Mouse (Mus musculus) retina, embryonic 14.5 days (tissue): Measurements from ENCODE around the gene Gtpbp4.
A peak's percentile ranks its signal among the peaks of the same experiment; 100 is the strongest.
"Not testable (repeated sequence)": the region's sequence is repeated elsewhere in the genome, so short reads cannot be mapped to it uniquely, and the experiment has no call there.

Source experiments
- DNase-seq: peaks from one replicate; pipeline ENCODE4 v3.0.0-alpha.2; 2015; ENCODE audit warnings: low spot score

The Gtpbp4 gene

GRCm38 (mm10) chr13:8995990-8996786 lies at the start of gene Gtpbp4:
Gtpbp4 (minus strand) TSS chr13:8996083.
- peak; percentile 98 for DNase-seq

- DNase-seq = no peak
Observed at GRCm38 (mm10) chr13:9044731-9045130, 48.8 kb upstream of the Gtpbp4 start.

GRCm38 (mm10) chr13:9043289-9044049 lies 47.6 kb upstream of the Gtpbp4 start:
- no peak for DNase-seq

- no peak for DNase-seq
Observed at GRCm38 (mm10) chr13:9040626-9041025, 44.7 kb upstream of the Gtpbp4 start.

GRCm38 (mm10) chr13:9031996-9032661 lies 36.2 kb upstream of the Gtpbp4 start:
- no peak for DNase-seq

GRCm38 (mm10) chr13:9030364-9030763 lies 34.5 kb upstream of the Gtpbp4 start:
- no peak for DNase-seq

GRCm38 (mm10) chr13:9027251-9027650 lies 31.4 kb upstream of the Gtpbp4 start:
- DNase-seq = no peak

GRCm38 (mm10) chr13:9022623-9023022 lies 26.7 kb upstream of the Gtpbp4 start:
- DNase-seq = no peak

GRCm38 (mm10) chr13:9021556-9021955 lies 25.7 kb upstream of the Gtpbp4 start:
- no peak for DNase-seq

- no peak for DNase-seq
Observed at GRCm38 (mm10) chr13:9019713-9020112, 23.8 kb upstream of the Gtpbp4 start.

- no peak for DNase-seq
Observed at GRCm38 (mm10) chr13:9018974-9019587, 23.2 kb upstream of the Gtpbp4 start.

GRCm38 (mm10) chr13:9017190-9017589 lies 21.3 kb upstream of the Gtpbp4 start:
- DNase-seq = peak; percentile 67

- no peak for DNase-seq
Observed at GRCm38 (mm10) chr13:9014431-9014830, 18.5 kb upstream of the Gtpbp4 start.

- DNase-seq = no peak
Observed at GRCm38 (mm10) chr13:9013483-9013882, 17.6 kb upstream of the Gtpbp4 start.

GRCm38 (mm10) chr13:9011596-9012350 lies 15.9 kb upstream of the Gtpbp4 start:
- peak; percentile 66 for DNase-seq

GRCm38 (mm10) chr13:9003306-9003705 lies 7.4 kb upstream of the Gtpbp4 start:
- no peak for DNase-seq

GRCm38 (mm10) chr13:8999464-8999863 lies 3.6 kb upstream of the Gtpbp4 start:
- DNase-seq = no peak

GRCm38 (mm10) chr13:8997221-8997620 lies 1.3 kb upstream of the Gtpbp4 start:
- not testable (repeated sequence) for DNase-seq

- DNase-seq = peak; percentile 62
Observed at GRCm38 (mm10) chr13:8995159-8995989, 509 bp downstream of the Gtpbp4 start.

- no peak for DNase-seq
Observed at GRCm38 (mm10) chr13:8992231-8992630, 3.7 kb downstream of the Gtpbp4 start.

- DNase-seq = no peak
Observed at GRCm38 (mm10) chr13:8972972-8973371, 22.9 kb downstream of the Gtpbp4 start.
